In genomic region chr19:5822174-5822833, GRCm38 (mm10) we compare ENCODE assay signal across 8 mouse cellular contexts. TPM values are rescaled to one million over a fixed set of nuclear protein-coding genes. Genes with fewer than 3 reads are reported as not detected.
DNase-seq lines count a peak whose midpoint lies in the region; ATAC-seq lines count a peak whose summit lies in the region.

No protein-coding gene starts in this region.

- no peaks in the 10 kb centered on the region for H3K9me3 ChIP-seq in heart, embryonic 12.5 days (replicated peaks)
- H3K9me3 ChIP-seq in limb, embryonic 15.5 days = no peaks in the 10 kb centered on the region

- peak overlapping the region; percentile 57 for H3K4me2 ChIP-seq in heart, embryonic 12.5 days
- no peak overlapping the region for H3K4me2 ChIP-seq in limb, embryonic 15.5 days

- H3K27me3 ChIP-seq in heart, embryonic 12.5 days (replicated peaks) = no peaks in the 10 kb centered on the region
- no peaks in the 10 kb centered on the region for H3K27me3 ChIP-seq in limb, embryonic 15.5 days

- H3K27ac ChIP-seq in heart, embryonic 12.5 days (ENCODE audit: poor library complexity, severe bottlenecking) = peak overlapping the region; percentile 85
- peak overlapping the region; percentile 57 for H3K27ac ChIP-seq in limb, embryonic 15.5 days

- no peak for ATAC-seq in heart, embryonic 12.5 days (ENCODE audit: insufficient number of reproducible peaks, low FRiP score)
- no peak for ATAC-seq in limb, embryonic 15.5 days (ENCODE audit: insufficient number of reproducible peaks, low FRiP score, low TSS enrichment, low read depth)

- H3K4me3 ChIP-seq in heart, embryonic 12.5 days = peak overlapping the region; percentile 13; the same call in 1 of the 2 replicates
- H3K4me3 ChIP-seq in limb, embryonic 15.5 days = no peak overlapping the region

- H3K4me1 ChIP-seq in heart, embryonic 12.5 days (replicated peaks) = peaks cover 79% of the 10 kb centered on the region
- H3K4me1 ChIP-seq in limb, embryonic 15.5 days = peaks cover 47% of the 10 kb centered on the region

- no peaks in the 10 kb centered on the region for H3K36me3 ChIP-seq in heart, embryonic 12.5 days
- H3K36me3 ChIP-seq in limb, embryonic 15.5 days = peaks cover 4% of the 10 kb centered on the region; the same call in 1 of the 2 replicates

- peak overlapping the region; percentile 64 for H3K9ac ChIP-seq in heart, embryonic 12.5 days
- no peak overlapping the region for H3K9ac ChIP-seq in limb, embryonic 15.5 days

- intact Hi-C loops in heart, postnatal 25 days (cut with DNase I) = no loop called here

- peak; percentile 73 to 84 for DNase-seq in heart, adult 18-20 months
- no peak for DNase-seq in heart, postnatal 25 days (ENCODE audit: low spot score)
- peak; percentile 92 for DNase-seq in right cerebral cortex, adult 18-20 months
- no peak for DNase-seq in right cerebral cortex, postnatal 14 days
- no peak for DNase-seq in ovary, postnatal 36 days (ENCODE audit: low spot score)
- no peak for DNase-seq in layer of hippocampus, postnatal 14 days (ENCODE audit: low spot score in 2 of 2)

- WGBS in heart, embryonic 12.5 days = 33% methylated on average over 12 of the region's 12 CpGs
- 24% methylated on average over 12 of the region's 12 CpGs for WGBS in limb, embryonic 15.5 days

RNA-seq across cellular contexts. Expression of gene Scyl1, which starts 51.1 kb away (rescaled TPM):
- 10 to 100 TPM; 55.1 to 67.8 TPM for total RNA-seq in heart, adult 18-20 months (2021)
- 10 to 100 TPM; 63.5 to 64.1 TPM for total RNA-seq in heart, postnatal 25 days (2021)
- 68.1 and 68.9 TPM in 2 replicates for polyA plus RNA-seq in heart, embryonic 12.5 days (2016; fragmentation: Nextera tagmentation; extraction: Ambion mirVana)
- 81.6 and 85.1 TPM in 2 replicates for polyA plus RNA-seq in limb, embryonic 15.5 days (2015; fragmentation: Nextera tagmentation; extraction: Ambion mirVana)
- 10 to 100 TPM; 73.6 to 75.1 TPM for total RNA-seq in layer of hippocampus, postnatal 14 days (2021)

RNA-seq across cellular contexts. Expression of gene Frmd8, which starts 52.8 kb away (rescaled TPM):
- 10 to 100 TPM in 1 of 2 experiments, 1 to 10 TPM in 1; 7.2 to 10.6 TPM for total RNA-seq in heart, adult 18-20 months (2021)
- total RNA-seq in heart, postnatal 25 days (2021) = 10 to 100 TPM in 1 of 2 experiments, 1 to 10 TPM in 1; 8.9 to 11.1 TPM
- polyA plus RNA-seq in heart, embryonic 12.5 days (2016; fragmentation: Nextera tagmentation; extraction: Ambion mirVana) = 33.7 and 34.2 TPM in 2 replicates
- 28.4 and 31.3 TPM in 2 replicates for polyA plus RNA-seq in limb, embryonic 15.5 days (2015; fragmentation: Nextera tagmentation; extraction: Ambion mirVana)
- total RNA-seq in layer of hippocampus, postnatal 14 days (2021) = 10 to 100 TPM; 19.8 to 20.1 TPM

RNA-seq across cellular contexts. Expression of gene Slc25a45, which starts 55.3 kb away (rescaled TPM):
- 1 to 10 TPM; 2.6 to 2.8 TPM for total RNA-seq in heart, adult 18-20 months (2021)
- 1 to 10 TPM; 3.5 to 4.1 TPM for total RNA-seq in heart, postnatal 25 days (2021)
- polyA plus RNA-seq in heart, embryonic 12.5 days (2016; fragmentation: Nextera tagmentation; extraction: Ambion mirVana) = 3.5 and 3.9 TPM in 2 replicates
- 3.4 and 5.2 TPM in 2 replicates for polyA plus RNA-seq in limb, embryonic 15.5 days (2015; fragmentation: Nextera tagmentation; extraction: Ambion mirVana)
- 1 to 10 TPM; 3.6 to 3.7 TPM for total RNA-seq in layer of hippocampus, postnatal 14 days (2021)

Comparison
In these comparisons a context has a peak if more than half of its experiments do, and no peak if none do; other contexts are left out.
1. DNase-seq: peak in heart, adult 18-20 months (2 of 2) and right cerebral cortex, adult 18-20 months (single experiment); none in heart, postnatal 25 days (single experiment), right cerebral cortex, postnatal 14 days (single experiment), ovary, postnatal 36 days (single experiment) and layer of hippocampus, postnatal 14 days (0 of 2).